Mouse (Mus musculus): ENCODE data around the gene Bcl2l13. TPM values are rescaled to one million over a fixed set of nuclear protein-coding genes. Genes with fewer than 3 reads are reported as not detected.

Gene Bcl2l13
- total and polyA plus RNA-seq, 3 experiments: 43.7 to 49.9 TPM; not detected in 1

- TF ChIP-seq RAD21 (IDR thresholded peaks at IDR 0.05; ENCODE audit: low read depth, low read length) (no peak), ETS1 (IDR thresholded peaks at IDR 0.05; ENCODE audit: low read depth, low read length) (0 out of 2 replicates have a peak, but pooled peaks have one; percentile 16), ZC3H11A (IDR thresholded peaks at IDR 0.05; ENCODE audit: low read depth, low read length) (no peak), GATA1 (IDR thresholded peaks at IDR 0.05; ENCODE audit: low read depth, low read length) (0 out of 2 replicates have a peak, but pooled peaks have one; percentile 8), BHLHE40 (IDR thresholded peaks at IDR 0.05; ENCODE audit: borderline replicate concordance, low read depth, low read length) (no peak)
- Histone ChIP-seq H3K9me3 (replicated peaks; ENCODE audit: insufficient read depth, low read length) (no peaks in the 10 kb centered on the region), H3K27me3 (ENCODE audit: control insufficient read depth in 1 of 2, insufficient read depth in 2 of 2, low read length in 2 of 2) (no peaks in the 10 kb centered on the region), H3K9ac (ENCODE audit: control insufficient read depth, low read depth, low read length, poor library complexity, severe bottlenecking) (peak overlapping the region; percentile 90), H3K36me3 (ENCODE audit: control insufficient read depth in 1 of 2, insufficient read depth in 2 of 2, low read length in 2 of 2) (peaks cover 0 to 46% of the 10 kb centered on the region in 2 experiments; a peak in 2 of 4 replicates), H3K79me2 (ENCODE audit: control insufficient read depth, insufficient read depth, low read length, poor library complexity) (peaks cover 21% of the 10 kb centered on the region), H3K4me3 (ENCODE audit: control insufficient read depth in 1 of 2, insufficient read depth in 1 of 2, low read depth in 2 of 2, low read length in 2 of 2) (peak overlapping the region; percentile 88 to 99), H3K4me1 (ENCODE audit: control insufficient read depth in 1 of 2, insufficient read depth in 2 of 2, low read length in 2 of 2) (peaks cover 20 to 57% of the 10 kb centered on the region in 2 experiments), H3K27ac (ENCODE audit: control insufficient read depth, low read depth, low read length) (peak overlapping the region; percentile 85)
- no peak for DNase-seq (ENCODE audit: low read depth, low spot score)
Observed at GRCm38 (mm10) chr6:120915649-120915975, 79.6 kb downstream of the Bcl2l13 start.

DNA sequence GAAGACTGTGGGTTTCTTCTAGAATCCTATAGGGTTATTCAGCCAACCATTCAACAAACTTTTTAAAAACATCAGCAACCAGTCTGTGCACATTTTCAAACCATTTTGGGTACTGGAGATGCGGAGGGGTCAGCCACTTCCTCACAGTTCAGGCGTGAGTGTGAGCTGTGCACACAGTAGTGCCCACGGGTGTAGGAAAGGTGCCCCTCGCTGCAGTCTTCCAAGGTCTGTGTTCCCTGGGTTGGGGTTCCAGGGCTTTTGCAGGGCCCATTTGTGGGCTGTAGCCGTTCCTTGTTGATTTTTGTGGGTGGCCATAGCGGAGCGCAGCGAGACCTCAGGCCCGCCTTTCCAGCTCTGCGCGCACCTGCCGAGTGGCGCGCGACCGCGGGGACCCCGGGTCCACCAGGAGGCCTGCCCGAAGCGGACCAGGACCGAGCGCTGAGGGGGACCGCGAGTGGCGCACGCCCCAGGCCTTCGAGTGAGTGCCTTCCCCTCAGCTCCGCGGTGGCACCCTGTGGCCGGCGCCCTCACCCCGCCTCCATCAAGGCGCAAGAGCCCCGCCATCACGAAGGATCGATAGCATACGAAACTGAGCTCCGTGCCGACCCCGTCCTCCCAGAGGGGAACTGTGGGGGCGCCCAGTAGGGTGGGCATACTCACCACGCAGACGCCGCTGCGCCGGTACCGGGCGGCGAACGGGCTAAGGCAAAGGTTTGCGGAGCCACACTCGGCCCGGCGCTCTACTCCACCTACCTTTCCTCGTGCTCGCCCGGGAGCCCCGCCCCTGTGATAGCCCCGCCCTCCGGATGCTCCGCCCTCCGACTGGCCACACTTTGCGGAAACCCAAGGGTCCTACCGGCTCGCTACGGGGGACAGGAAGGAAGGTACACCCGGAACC is 80.3 kb downstream of the Bcl2l13 start, which contains the start of gene Bid:
Gene Bid, minus strand, starts transcription at position 780 of the 898 bp plus-strand sequence.
- H3K9me3 ChIP-seq (replicated peaks; ENCODE audit: insufficient read depth, low read length): no peaks in the 10 kb centered on the region
- TF ChIP-seq TBP (IDR thresholded peaks at IDR 0.05; ENCODE audit: low read depth, low read length): peak; percentile 35; the same call in 1 of the 2 replicates
- TF ChIP-seq USF1 (IDR thresholded peaks at IDR 0.05; ENCODE audit: low read depth, low read length): no peak
- no peak; the same call in 1 of the 2 replicates for TF ChIP-seq MYC (IDR thresholded peaks at IDR 0.05; ENCODE audit: low read depth, low read length)
- TF ChIP-seq NRF1 (IDR thresholded peaks at IDR 0.05; ENCODE audit: insufficient read depth, low read depth, low read length, poor library complexity, severe bottlenecking): no peak
- TF ChIP-seq CTCF (IDR thresholded peaks at IDR 0.05 in 2 of 3, conservative IDR thresholded peaks at IDR 0.05 in 1 of 3; ENCODE audit: control insufficient read depth in 1 of 3, insufficient read depth in 1 of 3, low read depth in 2 of 3, low read length in 3 of 3, poor library complexity in 1 of 3, severe bottlenecking in 1 of 3): 0 out of 6 replicates have a peak, but pooled peaks of 1 of the 3 experiments have one; percentile 3
- no peak for TF ChIP-seq SMC3 (IDR thresholded peaks at IDR 0.05; ENCODE audit: low read depth, low read length)
- no peak for TF ChIP-seq TCF12 (IDR thresholded peaks at IDR 0.05; ENCODE audit: low read depth, low read length)
- peak; percentile 59 for TF ChIP-seq ELF1 (IDR thresholded peaks at IDR 0.05; ENCODE audit: low read depth, low read length)
- no peak for TF ChIP-seq POLR2AphosphoS5 (IDR thresholded peaks at IDR 0.05; ENCODE audit: borderline replicate concordance, low read depth, low read length)
- no peak for TF ChIP-seq ZNF384 (IDR thresholded peaks at IDR 0.05; ENCODE audit: low read depth, low read length)
- TF ChIP-seq POLR2A (IDR thresholded peaks at IDR 0.05; ENCODE audit: control insufficient read depth in 1 of 2, insufficient read depth in 1 of 2, low read depth in 1 of 2, low read length in 2 of 2, poor library complexity in 1 of 2): peak; percentile 77 to 83; a peak in 3 of 4 replicates
- TF ChIP-seq POLR2AphosphoS2 (IDR thresholded peaks at IDR 0.05; ENCODE audit: low read length): no peak
- no peak for TF ChIP-seq USF2 (IDR thresholded peaks at IDR 0.05; ENCODE audit: borderline replicate concordance in 1 of 2, insufficient read depth in 1 of 2, low read depth in 1 of 2, low read length in 2 of 2)
- TF ChIP-seq NELFE (IDR thresholded peaks at IDR 0.05; ENCODE audit: low read depth, low read length): peak; percentile 59
- TF ChIP-seq MAFK (IDR thresholded peaks at IDR 0.05; ENCODE audit: borderline replicate concordance, low read depth, low read length): no peak
- TF ChIP-seq MEF2A (IDR thresholded peaks at IDR 0.05; ENCODE audit: extremely low read depth, insufficient replicate concordance, low read depth, low read length, poor library complexity, severe bottlenecking): no peak
- no peak for TF ChIP-seq ZC3H11A (IDR thresholded peaks at IDR 0.05; ENCODE audit: low read depth, low read length)
- no peak for TF ChIP-seq ZKSCAN1 (IDR thresholded peaks at IDR 0.05; ENCODE audit: low read depth, low read length)
- no peak for TF ChIP-seq MAZ (IDR thresholded peaks at IDR 0.05; ENCODE audit: low read depth, low read length)
- 0 out of 2 replicates have a peak, but pooled peaks have one; percentile 45 for TF ChIP-seq UBTF (IDR thresholded peaks at IDR 0.05; ENCODE audit: borderline replicate concordance, insufficient read depth, low read depth, low read length)
- peak; percentile 13; the same call in 1 of the 2 replicates for TF ChIP-seq ETS1 (IDR thresholded peaks at IDR 0.05; ENCODE audit: low read depth, low read length)
- no peak for TF ChIP-seq EP300 (IDR thresholded peaks at IDR 0.05; ENCODE audit: low read depth in 1 of 2, low read length in 2 of 2)
- TF ChIP-seq JUND (IDR thresholded peaks at IDR 0.05; ENCODE audit: low read depth, low read length): no peak
- no peak for TF ChIP-seq TAL1 (IDR thresholded peaks at IDR 0.05; ENCODE audit: low read length)
- TF ChIP-seq RCOR1 (IDR thresholded peaks at IDR 0.05; ENCODE audit: low read depth, low read length): no peak

More for the DNA sequence above, 80.3 kb downstream of the Bcl2l13 start, which contains the start of gene Bid:
- Histone ChIP-seq H3K27ac (ENCODE audit: control insufficient read depth, low read depth, low read length) (peak within 1 kb of the TSS; percentile 85), H3K9ac (ENCODE audit: control insufficient read depth, low read depth, low read length, poor library complexity, severe bottlenecking) (peak within 1 kb of the TSS; percentile 90), H3K79me2 (ENCODE audit: control insufficient read depth, insufficient read depth, low read length, poor library complexity) (peaks cover 21% of the 10 kb centered on the region), H3K4me1 (ENCODE audit: control insufficient read depth in 1 of 2, insufficient read depth in 2 of 2, low read length in 2 of 2) (peaks cover 20 to 50% of the 10 kb centered on the region in 2 experiments), H3K36me3 (ENCODE audit: control insufficient read depth in 1 of 2, insufficient read depth in 2 of 2, low read length in 2 of 2) (peaks cover 0 to 40% of the 10 kb centered on the region in 2 experiments; a peak in 2 of 4 replicates), H3K4me3 (ENCODE audit: control insufficient read depth in 1 of 2, insufficient read depth in 1 of 2, low read depth in 2 of 2, low read length in 2 of 2) (peak within 1 kb of the TSS; percentile 88 to 99), H3K27me3 (ENCODE audit: control insufficient read depth in 1 of 2, insufficient read depth in 2 of 2, low read length in 2 of 2) (no peaks in the 10 kb centered on the region)
- peak; percentile 95 for DNase-seq (ENCODE audit: low read depth, low spot score)

Data from MEL (cell line).